Mouse (Mus musculus) limb, embryonic 15.5 days (tissue): ENCODE data around the gene Fcrla. TPM values are rescaled to one million over a fixed set of nuclear protein-coding genes. Genes with fewer than 3 reads are reported as not detected.
A peak's percentile ranks its signal among the peaks of the same experiment; 100 is the strongest.

Experiments used
- ATAC-seq: fragments of 200-750 bp; cut with Nextera tagmentation; 2 replicates; pipeline ENCODE4 v1.8.0; 2017; ENCODE audit warnings: low read depth, moderate TSS enrichment; ENCODE audit not compliant: insufficient number of reproducible peaks, low FRiP score, low TSS enrichment
- H3K27ac ChIP-seq: fragments of 300-500 bp; sonication (generic); 2 replicates; pipeline ENCODE4 v1.5.1; 2015; ENCODE audit warnings: moderate library complexity, mild to moderate bottlenecking, inconsistent platforms
- H3K27me3 ChIP-seq: fragments of 300-500 bp; sonication (generic); 2 replicates; pipeline ENCODE4 v1.6.1; 2015; ENCODE audit warnings: inconsistent platforms
- H3K36me3 ChIP-seq: fragments of 300-500 bp; sonication (generic); 2 replicates; pipeline ENCODE4 v1.6.1; 2015; ENCODE audit warnings: inconsistent platforms
- H3K4me1 ChIP-seq: fragments of 300-500 bp; sonication (generic); 2 replicates; pipeline ENCODE4 v1.6.1; 2015; ENCODE audit warnings: inconsistent platforms
- H3K4me2 ChIP-seq: fragments of 300-500 bp; sonication (generic); 2 replicates; pipeline ENCODE4 v1.6.1; 2015; ENCODE audit warnings: mild to moderate bottlenecking, inconsistent platforms
- H3K4me3 ChIP-seq: fragments of 300-500 bp; sonication (generic); 2 replicates; pipeline ENCODE4 v1.5.1; 2015; ENCODE audit warnings: mild to moderate bottlenecking, inconsistent platforms
- H3K9ac ChIP-seq: fragments of 300-500 bp; sonication (generic); 2 replicates; pipeline ENCODE4 v1.6.1; 2015; ENCODE audit warnings: inconsistent platforms
- H3K9me3 ChIP-seq: fragments of 300-500 bp; sonication (generic); 2 replicates; pipeline ENCODE4 v1.6.1; 2016; ENCODE audit warnings: inconsistent platforms
- WGBS: fragments of 180-500 bp; shearing (Covaris S2); methylation state at CpG from one replicate; pipeline ENCODE4 v1.1.7; 2015; 5-methylcytosine and 5-hydroxymethylcytosine counted together
- polyA plus RNA-seq: library from polyadenylated mRNA; unstranded; fragments of >200 nt; fragmentation: Nextera tagmentation; extraction: Ambion mirVana; gene quantifications from 2 replicates; pipeline ENCODE4 v1.2.1, GENCODE M21; 2015

Fcrla gene
- polyA plus RNA-seq, 1 experiment from 2014 or later, result 0.22 TPM

GRCm38 (mm10) chr1:170900799-170901467, 26.4 kb downstream of the Fcrla start:
- peaks cover 21% of the 10 kb centered on the region for H3K27me3 ChIP-seq
- no peak overlapping the region for H3K27ac ChIP-seq
- peaks cover 3% of the 10 kb centered on the region for H3K4me1 ChIP-seq
- H3K9ac ChIP-seq, result no peak overlapping the region
- H3K4me3 ChIP-seq, result no peak overlapping the region
- ATAC-seq, result no peak
- H3K9me3 ChIP-seq, result no peaks in the 10 kb centered on the region
- peak overlapping the region; percentile 20; the same call in 1 of the 2 replicates for H3K4me2 ChIP-seq
- 35% methylated on average over 10 of the region's 10 CpGs for WGBS
- no peaks in the 10 kb centered on the region for H3K36me3 ChIP-seq

- Histone ChIP-seq H3K27ac (no peak overlapping the region), H3K4me2 (no peak overlapping the region), H3K27me3 (peaks cover 13% of the 10 kb centered on the region), H3K36me3 (no peaks in the 10 kb centered on the region), H3K4me3 (no peak overlapping the region), H3K9me3 (no peaks in the 10 kb centered on the region), H3K4me1 (peaks cover 3% of the 10 kb centered on the region), H3K9ac (no peak overlapping the region)
- 77% methylated on average over 16 of the region's 16 CpGs for WGBS
- no peak for ATAC-seq
These were observed 28.8 kb downstream of the Fcrla start for GRCm38 (mm10) chr1:170898413-170899075.

GRCm38 (mm10) chr1:170896651-170897281, 30.6 kb downstream of the Fcrla start:
- Histone ChIP-seq H3K4me3 (no peak overlapping the region), H3K27me3 (0 out of 2 replicates have a peak, but pooled peaks cover 8% of the 10 kb centered on the region), H3K36me3 (no peaks in the 10 kb centered on the region), H3K9me3 (no peaks in the 10 kb centered on the region), H3K4me2 (no peak overlapping the region), H3K4me1 (peaks cover 3% of the 10 kb centered on the region), H3K9ac (no peak overlapping the region), H3K27ac (no peak overlapping the region)
- no peak for ATAC-seq
- 80% methylated on average over 5 of the region's 5 CpGs for WGBS

GRCm38 (mm10) chr1:170894603-170895602, 32.5 kb downstream of the Fcrla start:
- no peaks in the 10 kb centered on the region for H3K36me3 ChIP-seq
- H3K4me2 ChIP-seq, result no peak overlapping the region
- no peak overlapping the region for H3K27ac ChIP-seq
- H3K9ac ChIP-seq, result no peak overlapping the region
- no peak for ATAC-seq
- WGBS, result 64% methylated on average over 9 of the region's 9 CpGs
- H3K27me3 ChIP-seq, result 0 out of 2 replicates have a peak, but pooled peaks cover 8% of the 10 kb centered on the region
- H3K4me3 ChIP-seq, result no peak overlapping the region
- H3K9me3 ChIP-seq, result no peaks in the 10 kb centered on the region
- H3K4me1 ChIP-seq, result no peaks in the 10 kb centered on the region

GRCm38 (mm10) chr1:170892279-170892678, 35.1 kb downstream of the Fcrla start:
- 43% methylated on average over 1 of the region's 1 CpGs for WGBS
- no peaks in the 10 kb centered on the region for H3K36me3 ChIP-seq
- ATAC-seq, result no peak
- no peak overlapping the region for H3K4me2 ChIP-seq
- no peak overlapping the region for H3K4me3 ChIP-seq
- no peaks in the 10 kb centered on the region for H3K4me1 ChIP-seq
- no peak overlapping the region for H3K27ac ChIP-seq
- H3K27me3 ChIP-seq, result no peaks in the 10 kb centered on the region
- no peak overlapping the region for H3K9ac ChIP-seq
- no peaks in the 10 kb centered on the region for H3K9me3 ChIP-seq

GRCm38 (mm10) chr1:170891646-170892045, 35.7 kb downstream of the Fcrla start:
- Histone ChIP-seq H3K36me3 (no peaks in the 10 kb centered on the region), H3K4me2 (no peak overlapping the region), H3K4me3 (no peak overlapping the region), H3K9ac (no peak overlapping the region), H3K27ac (no peak overlapping the region), H3K9me3 (no peaks in the 10 kb centered on the region), H3K4me1 (no peaks in the 10 kb centered on the region), H3K27me3 (no peaks in the 10 kb centered on the region)
- ATAC-seq, result no peak
- 48% methylated on average over 2 of the region's 2 CpGs for WGBS

DNA sequence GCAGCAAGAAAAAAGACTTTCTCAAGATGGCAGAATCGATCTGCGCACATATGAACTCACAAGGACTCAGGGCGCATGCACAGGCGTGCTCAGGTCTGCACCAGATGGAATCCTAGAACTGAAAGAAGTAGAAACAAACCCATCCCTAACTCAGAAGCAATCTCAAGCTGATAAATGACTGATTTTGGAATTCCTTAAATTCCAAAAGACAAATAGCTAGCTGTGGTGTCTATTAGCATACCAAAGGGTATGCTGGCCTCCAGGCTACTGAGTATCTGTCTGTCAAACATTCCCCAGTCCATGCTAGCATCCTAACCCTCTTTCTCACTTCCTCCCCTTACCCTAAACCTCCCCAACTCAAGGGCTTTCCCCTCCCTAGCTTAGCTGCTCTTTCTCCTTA, 38.1 kb downstream of the Fcrla start:
- Histone ChIP-seq H3K9ac (no peak overlapping the region), H3K4me2 (no peak overlapping the region), H3K27me3 (no peaks in the 10 kb centered on the region), H3K36me3 (no peaks in the 10 kb centered on the region), H3K4me1 (peaks cover 5% of the 10 kb centered on the region; the same call in 1 of the 2 replicates), H3K27ac (no peak overlapping the region), H3K9me3 (no peaks in the 10 kb centered on the region), H3K4me3 (no peak overlapping the region)
- ATAC-seq, result no peak
- WGBS, result 66% methylated on average over 4 of the region's 4 CpGs

GRCm38 (mm10) chr1:170886044-170886458, 41.3 kb downstream of the Fcrla start:
- ATAC-seq, result no peak
- Histone ChIP-seq H3K4me2 (no peak overlapping the region), H3K27me3 (no peaks in the 10 kb centered on the region), H3K9me3 (no peaks in the 10 kb centered on the region), H3K9ac (no peak overlapping the region), H3K27ac (no peak overlapping the region), H3K36me3 (peaks cover 7% of the 10 kb centered on the region), H3K4me1 (peaks cover 14% of the 10 kb centered on the region; the same call in 1 of the 2 replicates), H3K4me3 (no peak overlapping the region)
- 21% methylated on average over 6 of the region's 6 CpGs for WGBS

DNA sequence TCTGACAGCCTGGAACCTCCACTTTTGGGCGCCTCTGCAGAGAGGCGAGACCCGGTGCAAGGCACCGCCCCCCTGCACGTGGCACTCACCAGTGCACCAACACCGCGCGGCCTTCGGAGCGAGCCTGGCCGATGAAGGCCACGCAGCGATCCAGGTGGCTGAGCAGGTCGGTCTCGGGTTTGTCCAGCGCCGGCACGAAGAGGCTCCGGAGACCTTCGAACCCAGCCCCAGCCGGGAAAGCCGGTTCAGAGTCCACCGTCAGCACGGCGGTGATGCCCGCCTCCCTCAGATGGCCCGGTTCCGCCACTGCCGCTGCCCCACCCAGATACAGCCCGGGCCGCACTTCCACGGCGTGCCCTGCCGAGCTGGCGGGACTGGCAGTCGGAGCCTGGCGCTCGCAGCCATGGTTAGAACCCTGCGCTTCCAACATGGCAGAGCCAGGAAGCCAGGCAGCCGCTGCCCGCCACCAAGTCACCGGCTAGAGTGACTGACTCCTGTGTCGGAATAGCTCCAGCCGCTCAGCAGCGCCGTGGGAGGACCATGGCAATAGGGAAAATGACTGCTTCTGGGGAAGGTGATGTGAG, 42.3 kb downstream of the Fcrla start, which contains the start of the genes Gm26620 and Dusp12:
Gene Gm26620, plus strand, starts transcription at position 88 of the 584 bp plus-strand sequence.
Gene Dusp12, minus strand, starts transcription at position 563 of the 584 bp plus-strand sequence.
- peak; percentile 85 for ATAC-seq
- WGBS, result 0% methylated on average over 46 of the region's 46 CpGs

DNA sequence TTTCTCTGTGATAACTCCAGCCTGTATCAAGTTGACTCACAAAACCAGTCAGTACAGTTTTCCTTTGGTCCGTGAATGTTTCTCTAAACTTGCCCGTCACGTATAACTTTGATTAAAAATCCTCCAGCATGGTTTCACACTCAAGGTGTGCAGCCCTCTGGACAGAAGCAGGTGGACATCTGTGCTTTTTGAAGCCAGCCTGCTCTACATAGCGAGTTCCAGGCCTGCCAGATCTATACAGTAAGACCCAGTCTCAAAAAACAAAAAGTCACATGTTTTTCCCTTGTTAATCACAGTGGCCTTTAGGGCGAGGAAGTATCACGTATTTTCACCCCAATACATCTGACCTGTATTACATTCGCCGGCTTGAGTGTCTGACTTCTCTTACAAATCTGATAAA, 43.0 kb downstream of the Fcrla start:
- no peak for ATAC-seq
- Histone ChIP-seq H3K4me3 (peak overlapping the region; percentile 88), H3K27me3 (no peaks in the 10 kb centered on the region), H3K4me2 (peak overlapping the region; percentile 60), H3K4me1 (peaks cover 14% of the 10 kb centered on the region; the same call in 1 of the 2 replicates), H3K9me3 (no peaks in the 10 kb centered on the region), H3K27ac (no peak overlapping the region), H3K36me3 (peaks cover 21% of the 10 kb centered on the region), H3K9ac (peak overlapping the region; percentile 85)
- 9% methylated on average over 8 of the region's 8 CpGs for WGBS

More for the DNA sequence above, 42.3 kb downstream of the Fcrla start, which contains the start of the genes Gm26620 and Dusp12:
- no peaks in the 10 kb centered on the region for H3K27me3 ChIP-seq
- H3K27ac ChIP-seq, result peak within 1 kb of the TSS; percentile 88
- peaks cover 17% of the 10 kb centered on the region for H3K36me3 ChIP-seq
- peaks cover 14% of the 10 kb centered on the region; the same call in 1 of the 2 replicates for H3K4me1 ChIP-seq
- H3K9ac ChIP-seq, result peak within 1 kb of the TSS; percentile 85
- peak within 1 kb of the TSS; percentile 88 for H3K4me3 ChIP-seq
- peak within 1 kb of the TSS; percentile 60 for H3K4me2 ChIP-seq
- H3K9me3 ChIP-seq, result no peaks in the 10 kb centered on the region
